Mouse (Mus musculus) olfactory bulb, adult 2 months (tissue): ENCODE measurements around the gene Uckl1.

Experiments used
- CTCF ChIP-seq: fragments of 200-500 bp; IDR thresholded peaks from 2 replicates; pipeline ENCODE4 v1.5.1; 2012; ENCODE audit warnings: low read depth, mild to moderate bottlenecking, low read length, moderate library complexity; ENCODE audit not compliant: insufficient read depth
- POLR2A ChIP-seq: fragments of 200-500 bp; IDR thresholded peaks from 2 replicates; pipeline ENCODE4 v1.6.1; 2012; ENCODE audit warnings: mild to moderate bottlenecking, low read depth, low read length, moderate library complexity; ENCODE audit not compliant: insufficient read depth

GRCm38 (mm10) chr2:181590471-181590870, 5.8 kb upstream of the Uckl1 start:
- TF ChIP-seq CTCF (no peak), POLR2A (no peak)
